Mouse (Mus musculus) lung, adult 18-20 months (tissue): Measurements from ENCODE around the gene Cox5a.
A peak's percentile ranks its signal among the peaks of the same experiment; 100 is the strongest.

Source experiments
- DNase-seq, 2 experiments: peaks; one replicate each; pipeline ENCODE4 v3.0.0; 2022; ENCODE audit warnings: mixed read lengths in 2 of 2

The Cox5a gene

GRCm38 (mm10) chr9:57521056-57521911 is at the start of gene Cox5a:
Cox5a (plus strand) TSS chr9:57521274.
- DNase-seq: peak; percentile 93 to 94

GRCm38 (mm10) chr9:57485774-57486173 is 35.3 kb upstream of the Cox5a start:
- peak; percentile 70 to 74 for DNase-seq

- DNase-seq: no peak
These were observed 33.3 kb upstream of the Cox5a start for GRCm38 (mm10) chr9:57487807-57488206.

- no peak for DNase-seq
These were observed 27.5 kb upstream of the Cox5a start for GRCm38 (mm10) chr9:57493532-57493931.

- DNase-seq: no peak
These were observed 26.1 kb upstream of the Cox5a start for GRCm38 (mm10) chr9:57494970-57495369.

GRCm38 (mm10) chr9:57497236-57497635 is 23.8 kb upstream of the Cox5a start:
- DNase-seq: no peak

GRCm38 (mm10) chr9:57498536-57498935 is 22.5 kb upstream of the Cox5a start:
- no peak for DNase-seq

GRCm38 (mm10) chr9:57501452-57501851 is 19.6 kb upstream of the Cox5a start:
- no peak for DNase-seq

- DNase-seq: no peak
These were observed 19.2 kb upstream of the Cox5a start for GRCm38 (mm10) chr9:57501861-57502260.

- peak in 1 of 2 experiments; percentile 12 for DNase-seq
These were observed 18.0 kb upstream of the Cox5a start for GRCm38 (mm10) chr9:57502911-57503621.

- DNase-seq: peak; percentile 48 to 55
These were observed 17.3 kb upstream of the Cox5a start, which contains the start of gene Rpp25 for GRCm38 (mm10) chr9:57503622-57504380. Rpp25 (plus strand) TSS chr9:57504026.

- peak; percentile 53 for DNase-seq
These were observed 16.7 kb upstream of the Cox5a start for GRCm38 (mm10) chr9:57504381-57504700.

- no peak for DNase-seq
These were observed 16.2 kb upstream of the Cox5a start for GRCm38 (mm10) chr9:57504891-57505290.

- peak in 1 of 2 experiments; percentile 24 for DNase-seq
These were observed 15.4 kb upstream of the Cox5a start for GRCm38 (mm10) chr9:57505700-57506099.

- DNase-seq: no peak
These were observed 10.5 kb upstream of the Cox5a start for GRCm38 (mm10) chr9:57510577-57510976.

- DNase-seq: peak; percentile 30 to 33
These were observed 4.0 kb upstream of the Cox5a start for GRCm38 (mm10) chr9:57517113-57517512.

GRCm38 (mm10) chr9:57520375-57521055 is 559 bp upstream of the Cox5a start:
- DNase-seq: no peak

GRCm38 (mm10) chr9:57522114-57522860 is 1.2 kb downstream of the Cox5a start:
- no peak for DNase-seq

- DNase-seq: no peak
These were observed 1.8 kb downstream of the Cox5a start for GRCm38 (mm10) chr9:57522861-57523246.

- no peak for DNase-seq
These were observed 2.7 kb downstream of the Cox5a start for GRCm38 (mm10) chr9:57523754-57524153.

- no peak for DNase-seq
These were observed 3.4 kb downstream of the Cox5a start for GRCm38 (mm10) chr9:57524439-57524838.

GRCm38 (mm10) chr9:57525516-57525915 is 4.4 kb downstream of the Cox5a start:
- DNase-seq: no peak
